Mouse (Mus musculus): Measurements from ENCODE around the gene Pxmp2. TPM values are rescaled to one million over a fixed set of nuclear protein-coding genes. Genes with fewer than 3 reads are reported as not detected.
A peak's percentile ranks its signal among the peaks of the same experiment; 100 is the strongest.

Pxmp2 gene
- polyA plus RNA-seq, 1 experiment, result 33.1 TPM

DNA sequence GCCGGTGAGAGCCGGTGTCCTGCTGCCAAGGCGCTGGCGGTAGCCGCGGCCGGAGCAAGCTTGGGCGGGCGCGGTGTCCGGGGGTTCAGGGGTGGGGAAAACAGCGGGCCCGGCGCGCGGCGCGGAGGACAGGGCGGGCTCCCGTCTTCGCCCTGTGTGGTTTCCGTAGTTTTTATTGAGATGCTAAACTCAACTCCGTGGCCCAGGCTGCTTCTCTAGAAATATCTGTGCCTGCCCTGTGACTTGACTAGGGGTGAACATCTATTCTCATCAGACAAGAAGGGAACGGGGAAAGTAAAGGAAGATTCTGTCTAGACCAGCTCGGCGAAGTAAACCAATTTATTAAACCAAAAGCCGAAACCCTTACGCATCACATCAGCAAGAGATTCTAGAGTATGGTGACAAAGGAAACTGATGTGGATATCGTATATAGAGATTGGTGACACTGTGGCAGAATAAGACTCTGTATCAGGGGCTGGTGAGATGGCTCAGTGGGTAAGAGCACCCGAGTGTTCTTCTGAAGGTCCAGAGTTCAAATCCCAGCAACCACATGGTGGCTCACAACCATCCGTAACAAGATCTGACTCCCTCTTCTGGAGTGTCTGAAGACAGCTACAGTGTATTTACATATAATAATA is 579 bp upstream of the Pxmp2 start:
- TF ChIP-seq CTCF (IDR thresholded peaks at IDR 0.05; ENCODE audit: control insufficient read depth, insufficient read depth, low read length), result no peak
- no peak for TF ChIP-seq POLR2A (IDR thresholded peaks at IDR 0.05; ENCODE audit: borderline replicate concordance, control insufficient read depth, low read depth, low read length)
- Histone ChIP-seq H3K27ac (ENCODE audit: control insufficient read depth, insufficient read depth, low read depth, low read length, poor library complexity) (peak overlapping the region; percentile 83), H3K4me3 (replicated peaks; ENCODE audit: control insufficient read depth, low read depth, low read length) (peak overlapping the region; percentile 91), H3K4me1 (ENCODE audit: control insufficient read depth, insufficient read depth, low read length) (no peaks in the 10 kb centered on the region; the same call in 1 of the 2 replicates)
- WGBS, result 1% methylated on average over 31 of the region's 31 CpGs

DNA sequence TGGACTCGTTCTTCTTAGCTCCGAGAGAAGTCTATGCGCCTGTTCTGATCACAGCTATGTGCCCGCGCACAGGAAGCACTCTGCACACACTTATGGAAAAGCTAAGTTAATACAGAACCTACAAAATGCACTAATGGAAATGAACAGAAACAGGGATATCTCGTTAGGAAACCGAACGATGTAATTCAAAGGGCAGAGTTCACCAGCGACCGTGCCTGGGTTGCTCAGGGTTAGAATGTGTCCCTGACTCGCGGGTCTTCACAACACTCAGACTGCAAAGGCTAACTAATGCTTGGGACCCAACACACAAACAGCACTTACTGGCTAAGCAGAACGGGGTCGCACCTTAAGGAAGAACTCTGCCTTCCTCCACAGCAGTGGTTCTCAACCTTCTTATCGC is 830 bp downstream of the Pxmp2 start:
- H3K4me1 ChIP-seq (ENCODE audit: control insufficient read depth, insufficient read depth, low read length), result no peaks in the 10 kb centered on the region; the same call in 1 of the 2 replicates
- TF ChIP-seq POLR2A (IDR thresholded peaks at IDR 0.05; ENCODE audit: borderline replicate concordance, control insufficient read depth, low read depth, low read length) (no peak), CTCF (IDR thresholded peaks at IDR 0.05; ENCODE audit: control insufficient read depth, insufficient read depth, low read length) (no peak)
- WGBS, result 0% methylated on average over 15 of the region's 15 CpGs
- H3K27ac ChIP-seq (ENCODE audit: control insufficient read depth, insufficient read depth, low read depth, low read length, poor library complexity), result no peak overlapping the region
- H3K4me3 ChIP-seq (replicated peaks; ENCODE audit: control insufficient read depth, low read depth, low read length), result peak overlapping the region; percentile 67

DNA sequence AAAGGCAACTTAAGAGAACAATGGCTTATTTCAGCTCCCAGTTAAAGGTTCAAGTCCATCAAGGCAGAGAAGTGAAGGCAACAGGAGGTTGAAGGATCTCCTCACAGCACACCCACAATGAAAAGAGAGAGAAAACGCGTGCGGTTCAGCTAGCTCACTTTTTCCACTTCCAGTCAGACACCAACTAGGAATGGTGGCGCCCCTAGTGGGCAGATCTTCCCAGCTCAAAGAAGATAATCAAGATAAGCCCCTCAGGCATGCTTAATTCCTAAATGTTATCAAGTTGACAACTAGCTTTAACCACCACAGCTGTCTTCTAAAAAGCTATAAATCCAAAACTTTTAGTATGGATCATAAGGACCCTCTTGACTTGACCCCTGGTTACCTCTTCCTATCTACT is 1.4 kb downstream of the Pxmp2 start:
- Histone ChIP-seq H3K4me3 (replicated peaks; ENCODE audit: control insufficient read depth, low read depth, low read length) (peak overlapping the region; percentile 15), H3K4me1 (ENCODE audit: control insufficient read depth, insufficient read depth, low read length) (no peaks in the 10 kb centered on the region; the same call in 1 of the 2 replicates), H3K27ac (ENCODE audit: control insufficient read depth, insufficient read depth, low read depth, low read length, poor library complexity) (no peak overlapping the region)
- WGBS, result 5% methylated on average over 4 of the region's 4 CpGs
- no peak for TF ChIP-seq POLR2A (IDR thresholded peaks at IDR 0.05; ENCODE audit: borderline replicate concordance, control insufficient read depth, low read depth, low read length)
- TF ChIP-seq CTCF (IDR thresholded peaks at IDR 0.05; ENCODE audit: control insufficient read depth, insufficient read depth, low read length), result peak; percentile 69

DNA sequence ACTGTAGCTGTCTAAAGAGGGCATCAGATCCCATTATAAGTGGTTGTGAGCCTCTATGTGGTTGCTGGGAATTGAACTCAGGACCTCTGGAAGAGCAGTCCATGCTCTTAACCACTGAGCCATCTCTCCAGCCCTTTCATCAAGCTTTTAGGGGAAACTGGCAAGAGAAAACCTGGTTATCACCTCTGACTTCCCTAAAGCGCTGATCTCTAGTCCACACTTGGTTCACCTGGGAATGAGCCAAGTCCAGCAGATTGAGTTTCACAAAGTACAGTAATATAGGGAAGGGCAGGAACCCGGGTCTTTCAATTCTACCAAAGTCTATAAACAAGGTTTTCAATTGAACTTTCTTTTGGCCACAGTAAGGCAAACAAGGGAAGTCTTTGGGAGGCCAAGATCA is 4.0 kb downstream of the Pxmp2 start:
- no peak overlapping the region for H3K27ac ChIP-seq (ENCODE audit: control insufficient read depth, insufficient read depth, low read depth, low read length, poor library complexity)
- no peak overlapping the region for H3K4me3 ChIP-seq (replicated peaks; ENCODE audit: control insufficient read depth, low read depth, low read length)
- WGBS, result 67% methylated on average over 2 of the region's 2 CpGs
- H3K4me1 ChIP-seq (ENCODE audit: control insufficient read depth, insufficient read depth, low read length), result no peaks in the 10 kb centered on the region; the same call in 1 of the 2 replicates
- TF ChIP-seq POLR2A (IDR thresholded peaks at IDR 0.05; ENCODE audit: borderline replicate concordance, control insufficient read depth, low read depth, low read length) (no peak), CTCF (IDR thresholded peaks at IDR 0.05; ENCODE audit: control insufficient read depth, insufficient read depth, low read length) (no peak)

DNA sequence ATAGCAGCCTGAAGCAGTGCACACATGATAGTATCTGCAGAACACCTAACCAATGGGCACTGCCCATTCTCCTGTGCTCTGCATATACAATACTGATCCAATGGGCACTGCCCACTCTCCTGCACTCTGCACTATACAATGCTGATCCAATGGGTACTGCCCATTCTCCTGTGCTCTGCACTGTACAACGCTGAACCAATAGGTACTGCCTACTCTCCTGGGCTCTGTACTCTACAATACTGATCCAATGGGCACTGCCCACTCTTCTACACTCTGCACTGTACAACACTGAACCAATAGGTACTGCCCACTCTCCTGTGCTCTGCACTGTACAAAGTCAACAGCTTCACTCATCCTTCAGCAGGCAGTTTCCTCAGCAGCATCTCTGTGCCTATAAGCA is 9.1 kb downstream of the Pxmp2 start:
- no peak overlapping the region for H3K27ac ChIP-seq (ENCODE audit: control insufficient read depth, insufficient read depth, low read depth, low read length, poor library complexity)
- 89% methylated on average over 1 of the region's 1 CpGs for WGBS
- TF ChIP-seq CTCF (IDR thresholded peaks at IDR 0.05; ENCODE audit: control insufficient read depth, insufficient read depth, low read length) (no peak), POLR2A (IDR thresholded peaks at IDR 0.05; ENCODE audit: borderline replicate concordance, control insufficient read depth, low read depth, low read length) (no peak)
- no peaks in the 10 kb centered on the region for H3K4me1 ChIP-seq (ENCODE audit: control insufficient read depth, insufficient read depth, low read length)
- H3K4me3 ChIP-seq (replicated peaks; ENCODE audit: control insufficient read depth, low read depth, low read length), result no peak overlapping the region

DNA sequence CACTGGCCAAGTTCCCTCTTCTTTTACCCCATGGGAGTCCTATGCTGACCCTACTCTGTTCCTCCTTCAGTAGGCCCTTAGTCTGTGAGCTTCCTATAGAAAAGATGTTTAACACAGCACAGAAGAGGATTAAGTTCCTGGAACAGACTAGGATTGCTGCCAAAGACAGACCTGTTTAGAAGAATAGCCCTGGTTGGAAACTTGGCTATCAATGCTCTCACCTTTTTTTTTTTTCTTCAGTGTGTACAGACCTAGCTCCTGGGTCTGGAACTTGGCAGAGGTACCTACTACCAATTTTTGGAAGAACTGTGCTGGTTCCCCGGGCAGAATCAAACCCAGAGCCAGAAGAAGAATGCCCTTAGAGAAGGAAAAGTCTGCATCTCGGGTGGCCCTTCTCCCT is 9.6 kb downstream of the Pxmp2 start:
- TF ChIP-seq CTCF (IDR thresholded peaks at IDR 0.05; ENCODE audit: control insufficient read depth, insufficient read depth, low read length), result no peak
- no peak for TF ChIP-seq POLR2A (IDR thresholded peaks at IDR 0.05; ENCODE audit: borderline replicate concordance, control insufficient read depth, low read depth, low read length)
- WGBS, result 75% methylated on average over 2 of the region's 2 CpGs
- no peak overlapping the region for H3K4me3 ChIP-seq (replicated peaks; ENCODE audit: control insufficient read depth, low read depth, low read length)
- H3K4me1 ChIP-seq (ENCODE audit: control insufficient read depth, insufficient read depth, low read length), result no peaks in the 10 kb centered on the region
- H3K27ac ChIP-seq (ENCODE audit: control insufficient read depth, insufficient read depth, low read depth, low read length, poor library complexity), result no peak overlapping the region

DNA sequence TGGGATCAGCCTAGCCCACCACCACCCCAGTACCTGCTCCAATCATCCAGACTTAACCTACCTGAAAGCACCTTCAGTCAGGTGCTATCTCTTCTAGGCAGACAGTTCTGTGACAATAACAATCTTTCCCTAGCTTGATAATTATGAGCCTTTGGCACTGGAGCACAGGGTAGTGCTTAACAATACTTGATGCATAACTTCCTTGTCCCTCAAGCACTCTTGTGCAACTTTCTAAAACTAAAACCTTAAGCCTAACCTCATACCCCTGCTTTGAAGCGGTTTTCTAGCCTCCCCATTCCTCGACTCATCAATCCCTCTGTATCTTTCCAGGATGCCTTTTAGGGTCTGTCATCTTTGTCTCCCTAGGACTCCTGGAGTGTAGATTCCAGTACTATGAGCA is 11.1 kb downstream of the Pxmp2 start:
- TF ChIP-seq CTCF (IDR thresholded peaks at IDR 0.05; ENCODE audit: control insufficient read depth, insufficient read depth, low read length) (no peak), POLR2A (IDR thresholded peaks at IDR 0.05; ENCODE audit: borderline replicate concordance, control insufficient read depth, low read depth, low read length) (no peak)
- Histone ChIP-seq H3K4me3 (replicated peaks; ENCODE audit: control insufficient read depth, low read depth, low read length) (no peak overlapping the region), H3K4me1 (ENCODE audit: control insufficient read depth, insufficient read depth, low read length) (no peaks in the 10 kb centered on the region), H3K27ac (ENCODE audit: control insufficient read depth, insufficient read depth, low read depth, low read length, poor library complexity) (no peak overlapping the region)
- WGBS, result 62% methylated on average over 2 of the region's 2 CpGs

DNA sequence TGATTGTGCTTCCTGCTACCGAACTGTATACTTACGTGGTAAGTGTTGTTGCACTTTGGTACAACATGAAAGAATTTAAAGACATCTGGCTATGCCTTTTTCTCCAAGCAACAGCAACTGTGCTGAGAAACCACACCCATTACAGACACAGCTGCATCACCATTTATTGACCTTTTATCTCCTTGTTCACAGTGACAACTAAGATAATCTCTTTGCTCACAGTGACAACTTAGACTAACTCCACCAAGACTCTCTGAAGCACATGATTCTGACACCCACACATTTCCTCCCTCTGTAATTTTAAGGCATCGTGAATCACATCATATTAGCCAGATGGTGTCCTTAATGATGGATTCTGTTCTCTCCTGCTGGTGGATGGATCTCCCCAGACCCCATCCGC is 11.8 kb downstream of the Pxmp2 start:
- no peak overlapping the region for H3K4me3 ChIP-seq (replicated peaks; ENCODE audit: control insufficient read depth, low read depth, low read length)
- TF ChIP-seq POLR2A (IDR thresholded peaks at IDR 0.05; ENCODE audit: borderline replicate concordance, control insufficient read depth, low read depth, low read length) (no peak), CTCF (IDR thresholded peaks at IDR 0.05; ENCODE audit: control insufficient read depth, insufficient read depth, low read length) (no peak)
- H3K27ac ChIP-seq (ENCODE audit: control insufficient read depth, insufficient read depth, low read depth, low read length, poor library complexity), result no peak overlapping the region
- no peaks in the 10 kb centered on the region for H3K4me1 ChIP-seq (ENCODE audit: control insufficient read depth, insufficient read depth, low read length)
- 78% methylated on average over 4 of the region's 4 CpGs for WGBS

DNA sequence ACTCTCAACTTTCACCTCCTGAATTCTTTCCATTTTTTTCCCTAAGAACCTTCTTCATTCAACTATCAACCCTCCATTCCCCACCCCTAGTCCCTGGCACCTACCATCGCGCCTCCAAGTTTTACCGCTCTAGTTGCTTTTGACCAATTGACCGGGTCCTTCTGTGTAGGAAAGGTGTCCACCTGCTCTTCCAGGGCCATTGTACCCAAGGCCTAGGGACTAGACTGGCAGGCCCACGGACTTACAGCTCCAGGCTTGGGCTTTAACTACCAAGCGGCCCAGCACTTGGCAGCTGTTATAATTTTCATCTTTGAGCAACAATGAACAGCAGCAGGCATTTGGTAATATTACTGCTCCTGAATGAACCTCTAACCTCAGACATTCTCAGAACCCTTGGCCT is 15.7 kb downstream of the Pxmp2 start:
- Histone ChIP-seq H3K4me3 (replicated peaks; ENCODE audit: control insufficient read depth, low read depth, low read length) (no peak overlapping the region), H3K4me1 (ENCODE audit: control insufficient read depth, insufficient read depth, low read length) (no peaks in the 10 kb centered on the region; the same call in 1 of the 2 replicates), H3K27ac (ENCODE audit: control insufficient read depth, insufficient read depth, low read depth, low read length, poor library complexity) (no peak overlapping the region)
- 93% methylated on average over 6 of the region's 6 CpGs for WGBS
- TF ChIP-seq POLR2A (IDR thresholded peaks at IDR 0.05; ENCODE audit: borderline replicate concordance, control insufficient read depth, low read depth, low read length) (no peak), CTCF (IDR thresholded peaks at IDR 0.05; ENCODE audit: control insufficient read depth, insufficient read depth, low read length) (no peak)

All from bone marrow, adult 2 months (tissue).